Mouse (Mus musculus) bone marrow, adult 2 months (tissue): ENCODE measurements around the gene Ndufa5.

Experiments used
- CTCF ChIP-seq: fragments of 200-500 bp; IDR thresholded peaks from 2 replicates; pipeline ENCODE4 v1.5.1; 2011; ENCODE audit warnings: low read length, control low read depth; ENCODE audit not compliant: control insufficient read depth, insufficient read depth
- POLR2A ChIP-seq: fragments of 200-500 bp; IDR thresholded peaks from 2 replicates; pipeline ENCODE4 v1.6.1; 2011; ENCODE audit warnings: low read depth, mild to moderate bottlenecking, control low read depth, low read length, borderline replicate concordance; ENCODE audit not compliant: control insufficient read depth

DNA sequence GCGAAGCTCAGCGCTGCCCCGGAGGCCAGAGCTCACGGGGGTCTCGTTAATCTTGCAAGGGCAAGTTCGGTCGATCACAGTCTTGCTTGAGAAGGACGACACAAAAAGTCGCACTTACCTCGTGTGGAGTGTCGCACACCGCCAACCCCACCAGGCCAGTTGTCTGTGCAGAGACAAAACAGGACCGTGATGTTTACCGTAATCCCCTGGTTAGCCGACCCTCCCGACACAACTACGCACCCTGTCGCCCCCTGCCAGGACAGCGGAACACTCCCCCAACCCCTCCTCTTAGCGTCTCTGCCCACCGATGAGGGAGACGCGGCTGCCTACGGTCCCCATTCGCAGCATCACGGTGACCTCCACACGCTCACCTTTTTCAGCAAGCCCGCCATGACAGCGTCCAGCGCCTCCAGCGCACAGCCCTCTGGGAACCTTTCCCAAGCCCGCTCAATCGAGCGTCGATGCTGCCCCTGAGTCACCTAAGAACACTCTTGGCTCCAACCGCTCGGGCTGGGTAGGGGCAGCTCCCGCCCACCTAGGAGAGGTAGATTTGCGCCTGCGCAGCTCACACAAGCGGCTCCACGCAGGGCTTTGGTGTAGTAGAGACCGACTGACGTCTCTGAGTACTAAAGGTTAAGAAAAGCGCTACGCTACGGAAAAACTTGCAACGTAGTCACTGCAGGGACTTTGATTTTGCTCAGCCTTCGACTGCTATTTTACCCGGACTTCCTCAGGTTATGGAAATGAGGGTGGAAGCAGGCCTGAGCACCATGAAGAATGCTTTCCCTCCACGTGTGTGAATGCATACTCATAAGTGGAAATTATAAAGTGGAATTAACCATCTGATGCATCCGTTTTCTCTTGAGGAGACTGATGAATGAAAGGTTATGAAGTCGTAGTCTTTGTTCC is at the start of gene Ndufa5:
- TF ChIP-seq POLR2A (peak; percentile 60; the same call in 1 of the 2 replicates), CTCF (no peak)
